Mouse (Mus musculus): ENCODE results near the gene Gtf3c4. TPM values are rescaled to one million over a fixed set of nuclear protein-coding genes. Genes with fewer than 3 reads are reported as not detected.
A peak's percentile ranks its signal among the peaks of the same experiment; 100 is the strongest.

The Gtf3c4 gene
- polyA plus RNA-seq, 1 experiment from 2014 or later = 15.4 TPM

DNA sequence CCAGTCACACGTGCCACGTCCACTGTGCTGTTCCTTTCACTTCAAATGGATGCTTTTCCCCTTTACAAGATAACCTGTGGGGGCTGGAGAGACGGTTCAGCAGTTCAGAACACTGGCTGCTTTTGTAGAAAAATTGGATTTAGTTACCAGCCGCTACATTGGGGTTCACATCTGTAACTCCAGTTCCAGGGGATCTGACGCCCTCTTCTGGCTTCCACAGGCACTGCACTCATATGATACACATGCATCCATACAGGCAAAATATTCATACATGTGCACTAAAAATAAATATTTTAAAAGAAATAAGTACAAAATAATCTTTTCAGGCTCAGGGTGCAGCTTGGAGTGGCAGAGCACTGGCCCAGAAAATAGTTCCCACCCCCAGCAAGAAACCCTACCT, 45.5 kb downstream of the Gtf3c4 start:
- WGBS = 78% methylated on average over 5 of the region's 5 CpGs
- H3K36me3 ChIP-seq = no peaks in the 10 kb centered on the region

DNA sequence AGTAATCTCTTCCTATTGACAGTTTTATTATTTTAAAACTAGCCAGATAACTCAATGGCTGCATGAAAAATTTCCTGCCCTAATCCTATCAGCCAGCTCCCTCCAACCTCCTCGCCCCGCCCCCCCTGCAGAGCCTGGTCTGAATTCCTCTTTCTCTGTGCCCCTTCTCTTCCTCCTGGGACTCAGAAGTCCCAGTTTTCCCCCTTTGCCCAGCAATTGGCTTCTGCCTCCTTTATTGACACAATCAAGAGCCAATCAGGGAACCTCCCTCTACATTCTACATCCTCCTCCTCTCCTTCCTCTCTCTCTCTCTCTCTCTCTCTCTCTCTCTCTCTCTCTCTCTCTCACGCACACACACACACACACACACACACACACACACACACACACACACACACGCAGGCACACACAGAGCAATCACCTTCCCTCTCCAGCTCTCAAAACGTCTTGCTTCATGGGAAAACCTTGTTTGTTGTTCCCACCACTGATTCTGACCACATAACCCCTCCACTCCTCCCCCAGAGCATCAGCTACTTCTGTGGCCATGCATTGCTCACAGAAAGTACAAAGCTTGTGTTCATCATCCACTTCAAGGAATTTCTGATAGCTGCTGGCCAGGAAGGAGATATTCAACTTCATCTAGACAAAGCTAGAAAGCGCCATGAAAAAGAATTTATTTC, 47.1 kb downstream of the Gtf3c4 start:
- Histone ChIP-seq H3K9me3 (no peaks in the 10 kb centered on the region), H3K36me3 (no peaks in the 10 kb centered on the region), H3K27me3 (ENCODE audit: insufficient read depth, poor library complexity, severe bottlenecking) (no peaks in the 10 kb centered on the region), H3K4me3 (peak overlapping the region; percentile 31), H3K27ac (peak overlapping the region; percentile 81), H3K4me1 (peaks cover 18% of the 10 kb centered on the region; the same call in 1 of the 2 replicates)
- WGBS = 22% methylated on average over 6 of the region's 6 CpGs
- peak; percentile 86 for DNase-seq (ENCODE audit: low spot score)

More for the DNA sequence above, 45.5 kb downstream of the Gtf3c4 start:
- Histone ChIP-seq H3K9me3 (no peaks in the 10 kb centered on the region), H3K4me1 (peaks cover 18% of the 10 kb centered on the region; the same call in 1 of the 2 replicates), H3K27me3 (ENCODE audit: insufficient read depth, poor library complexity, severe bottlenecking) (no peaks in the 10 kb centered on the region), H3K27ac (no peak overlapping the region), H3K4me3 (no peak overlapping the region)
- no peak for DNase-seq (ENCODE audit: low spot score)

DNA sequence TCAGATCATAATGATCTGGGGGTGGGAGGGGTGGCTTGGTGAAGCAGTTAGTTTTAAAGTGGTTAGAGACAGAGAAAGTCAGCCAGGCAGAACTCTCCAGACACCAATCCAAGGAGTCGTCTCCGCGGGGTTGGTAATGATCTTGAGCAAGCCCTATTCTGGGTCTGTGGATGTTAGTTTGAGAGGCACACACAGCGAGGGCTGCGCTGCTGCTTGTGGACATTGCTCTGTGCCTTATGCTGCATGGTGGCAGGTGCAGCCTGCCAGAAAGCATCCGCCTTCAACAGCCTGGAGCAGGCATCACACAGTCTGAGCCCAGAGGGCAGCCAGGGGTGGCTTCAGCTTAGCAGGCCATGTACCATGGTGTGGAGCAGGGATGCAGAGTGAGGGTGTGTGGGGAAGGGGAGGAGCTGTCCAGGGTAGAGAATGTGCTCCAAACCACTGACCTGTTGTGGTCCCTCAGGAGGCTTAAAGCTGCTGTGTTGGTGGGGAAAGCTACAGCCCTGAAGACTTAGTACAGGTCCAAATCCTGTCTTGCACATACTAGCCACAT, 53.0 kb downstream of the Gtf3c4 start:
- 75% methylated on average over 6 of the region's 6 CpGs for WGBS
- H3K36me3 ChIP-seq = no peaks in the 10 kb centered on the region
- no peak for DNase-seq (ENCODE audit: low spot score)
- H3K27ac ChIP-seq = no peak overlapping the region
- H3K9me3 ChIP-seq = no peaks in the 10 kb centered on the region
- H3K27me3 ChIP-seq (ENCODE audit: insufficient read depth, poor library complexity, severe bottlenecking) = no peaks in the 10 kb centered on the region
- H3K4me3 ChIP-seq = no peak overlapping the region
- peaks cover 3% of the 10 kb centered on the region; the same call in 1 of the 2 replicates for H3K4me1 ChIP-seq

DNA sequence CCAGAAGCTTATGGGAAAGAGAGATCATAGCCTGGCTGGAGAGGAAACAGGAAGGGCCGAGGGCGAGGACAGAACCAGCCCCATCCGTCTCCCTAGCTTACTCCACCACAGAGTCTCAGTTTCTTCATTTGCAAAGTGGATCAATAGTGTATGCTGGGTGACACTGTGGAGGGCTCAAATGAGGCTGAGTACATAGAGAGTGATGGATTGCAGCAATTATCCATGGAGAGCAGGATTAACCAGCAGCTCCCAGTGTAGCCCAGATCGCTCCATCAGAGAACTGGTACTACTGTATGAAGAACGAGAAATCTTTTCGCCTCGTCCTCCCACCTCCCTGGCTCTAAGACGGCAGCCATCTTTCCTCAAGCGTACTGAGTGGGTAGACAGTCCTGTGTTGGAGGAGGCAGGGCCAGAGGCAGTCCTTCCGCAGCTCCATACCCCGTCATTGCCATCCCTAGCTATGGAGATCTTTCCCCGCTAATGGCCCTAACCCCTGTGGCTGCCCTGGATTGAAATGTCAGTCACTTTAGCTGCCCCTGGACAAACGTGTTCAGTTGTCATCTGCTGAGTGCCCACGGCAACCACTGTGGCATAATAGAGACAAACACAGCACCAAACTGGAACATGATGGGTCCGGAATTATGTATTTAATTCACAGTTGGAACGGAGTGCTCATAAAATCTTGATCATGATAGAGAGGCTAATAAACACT, 53.6 kb downstream of the Gtf3c4 start:
- Histone ChIP-seq H3K4me1 (0 out of 2 replicates have a peak, but pooled peaks cover under 1% of the 10 kb centered on the region), H3K4me3 (no peak overlapping the region), H3K36me3 (no peaks in the 10 kb centered on the region), H3K27me3 (ENCODE audit: insufficient read depth, poor library complexity, severe bottlenecking) (no peaks in the 10 kb centered on the region), H3K9me3 (no peaks in the 10 kb centered on the region), H3K27ac (no peak overlapping the region)
- WGBS = 76% methylated on average over 16 of the region's 16 CpGs
- DNase-seq (ENCODE audit: low spot score) = no peak

DNA sequence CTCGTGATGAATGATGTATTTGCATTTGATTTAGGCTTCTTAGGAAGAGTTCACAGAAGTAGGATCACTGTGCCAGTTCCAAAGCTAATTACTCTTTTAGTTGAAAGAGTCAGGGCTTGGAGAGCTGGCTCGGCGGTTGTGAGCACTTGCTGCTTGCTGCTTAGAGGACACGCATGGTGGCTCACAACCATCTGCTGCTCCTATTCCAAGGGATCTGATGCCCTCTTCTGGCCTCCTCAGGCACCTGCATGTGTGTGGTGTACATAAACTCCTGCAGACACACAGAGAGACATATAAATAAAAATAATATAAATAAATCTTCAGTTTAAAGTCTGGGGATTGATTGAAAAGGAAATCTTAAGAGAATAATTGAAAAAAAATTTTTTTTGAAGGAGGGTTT, 58.9 kb downstream of the Gtf3c4 start:
- Histone ChIP-seq H3K4me1 (peaks cover 24% of the 10 kb centered on the region), H3K27ac (no peak overlapping the region), H3K9me3 (no peaks in the 10 kb centered on the region), H3K36me3 (no peaks in the 10 kb centered on the region), H3K4me3 (no peak overlapping the region), H3K27me3 (ENCODE audit: insufficient read depth, poor library complexity, severe bottlenecking) (0 out of 2 replicates have a peak, but pooled peaks cover 4% of the 10 kb centered on the region)
- no peak for DNase-seq (ENCODE audit: low spot score)
- WGBS = 86% methylated on average over 4 of the region's 4 CpGs

DNA sequence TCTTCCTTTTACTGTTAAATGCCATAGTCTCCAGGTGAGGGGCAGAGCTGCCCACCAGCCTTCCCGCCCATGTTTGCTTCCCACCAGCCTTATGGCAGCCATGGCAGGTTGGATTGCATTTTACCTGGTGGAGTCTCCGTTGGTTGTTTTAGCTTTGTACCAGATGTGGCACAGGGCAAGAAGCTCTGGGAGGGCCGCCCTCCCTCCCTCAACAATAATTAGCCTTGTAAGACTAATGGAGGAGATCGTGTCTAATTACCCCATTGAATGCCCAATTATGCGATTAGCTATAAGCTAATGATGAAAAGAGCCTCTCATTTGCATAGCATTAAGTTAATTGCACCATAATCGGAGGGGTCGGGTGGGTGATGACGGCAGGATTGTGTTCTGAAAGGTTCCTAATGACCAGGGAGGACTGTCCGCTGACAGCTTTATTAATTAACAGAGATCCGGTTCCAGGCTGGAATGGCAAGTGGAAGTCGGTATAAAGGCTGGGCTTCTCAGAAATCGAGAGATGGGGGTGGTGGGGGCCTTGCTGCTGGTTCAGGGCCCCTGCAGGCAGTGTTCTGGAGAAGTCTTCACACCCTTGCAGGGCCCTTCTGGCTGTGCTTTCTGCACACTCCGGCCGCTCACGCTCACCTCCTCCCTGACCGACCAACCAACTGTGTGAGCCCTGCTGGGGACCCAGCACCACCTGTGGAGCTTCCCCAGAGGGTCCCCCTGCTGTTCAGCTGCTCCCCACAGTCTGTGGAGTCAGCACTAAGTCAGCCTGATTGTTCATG, 60.0 kb downstream of the Gtf3c4 start:
- Histone ChIP-seq H3K9me3 (no peaks in the 10 kb centered on the region), H3K27ac (no peak overlapping the region), H3K4me3 (no peak overlapping the region), H3K4me1 (peaks cover 33% of the 10 kb centered on the region), H3K27me3 (ENCODE audit: insufficient read depth, poor library complexity, severe bottlenecking) (0 out of 2 replicates have a peak, but pooled peaks cover 4% of the 10 kb centered on the region), H3K36me3 (no peaks in the 10 kb centered on the region)
- DNase-seq (ENCODE audit: low spot score) = no peak
- WGBS = 70% methylated on average over 16 of the region's 16 CpGs

DNA sequence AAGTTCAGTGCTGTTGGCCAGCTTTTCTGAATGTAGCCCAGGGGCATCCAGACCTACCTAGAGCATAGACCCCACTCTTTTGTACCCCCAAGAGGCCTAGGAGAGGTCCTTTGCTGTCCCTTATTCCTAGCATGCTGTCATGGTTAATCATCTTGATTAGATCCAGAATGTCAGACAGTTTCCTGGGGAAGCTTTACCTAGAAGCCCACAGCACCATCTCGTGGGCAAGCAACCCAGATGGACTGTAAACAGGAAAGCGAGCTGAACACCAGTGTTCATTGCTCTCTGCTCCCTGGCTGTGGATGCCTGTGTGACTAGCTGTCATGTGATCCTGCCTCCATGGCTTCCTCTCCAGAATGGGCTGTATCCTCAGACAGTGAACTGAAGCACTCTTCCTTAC, 63.4 kb downstream of the Gtf3c4 start:
- WGBS = 62% methylated on average over 2 of the region's 2 CpGs
- Histone ChIP-seq H3K27ac (peak overlapping the region; percentile 23; the same call in 1 of the 2 replicates), H3K27me3 (ENCODE audit: insufficient read depth, poor library complexity, severe bottlenecking) (0 out of 2 replicates have a peak, but pooled peaks cover 4% of the 10 kb centered on the region), H3K36me3 (no peaks in the 10 kb centered on the region), H3K9me3 (no peaks in the 10 kb centered on the region), H3K4me1 (peaks cover 48% of the 10 kb centered on the region), H3K4me3 (no peak overlapping the region)
- no peak for DNase-seq (ENCODE audit: low spot score)

DNA sequence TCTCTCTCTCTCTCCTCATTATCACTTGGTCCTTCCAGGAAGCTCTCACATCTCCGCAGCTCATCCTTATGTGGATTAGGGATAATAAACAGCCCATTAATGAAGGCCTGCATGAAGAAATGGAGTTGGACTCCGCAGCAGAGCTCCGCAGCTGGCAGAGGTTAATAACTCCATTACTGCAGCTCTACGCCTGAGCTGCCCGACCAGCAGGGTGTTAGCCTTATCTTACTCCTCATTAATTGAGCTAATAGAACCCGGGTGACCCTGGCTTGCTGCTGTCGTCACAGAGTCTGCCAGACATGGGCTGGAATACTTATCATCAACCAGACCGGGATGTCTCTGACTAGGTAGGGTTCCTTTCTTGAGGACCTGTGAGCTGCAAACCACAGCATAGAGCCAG, 66.1 kb downstream of the Gtf3c4 start:
- H3K36me3 ChIP-seq = no peaks in the 10 kb centered on the region
- H3K9me3 ChIP-seq = no peaks in the 10 kb centered on the region
- H3K27me3 ChIP-seq (ENCODE audit: insufficient read depth, poor library complexity, severe bottlenecking) = 0 out of 2 replicates have a peak, but pooled peaks cover 4% of the 10 kb centered on the region
- WGBS = 37% methylated on average over 8 of the region's 8 CpGs
- no peak overlapping the region for H3K4me3 ChIP-seq
- DNase-seq (ENCODE audit: low spot score) = no peak
- no peak overlapping the region; the same call in 1 of the 2 replicates for H3K27ac ChIP-seq
- H3K4me1 ChIP-seq = peaks cover 56% of the 10 kb centered on the region

Other genes with a start within 250 kb of the Gtf3c4 start
- 11.0 and 12.2 TPM in 2 replicates for gene Gfi1b, start 218.4 kb downstream of the Gtf3c4 start, polyA plus RNA-seq (2016; fragmentation: Nextera tagmentation; extraction: Ambion mirVana)
- gene Tsc1, start 199.1 kb downstream of the Gtf3c4 start, polyA plus RNA-seq (2016; fragmentation: Nextera tagmentation; extraction: Ambion mirVana) = 17.8 and 23.8 TPM in 2 replicates
- gene Spaca9, start 140.6 kb downstream of the Gtf3c4 start, polyA plus RNA-seq (2016; fragmentation: Nextera tagmentation; extraction: Ambion mirVana) = 3.2 and 4.7 TPM in 2 replicates
- 0.55 and 1.1 TPM in 2 replicates for gene Ak8, start 140.2 kb downstream of the Gtf3c4 start, polyA plus RNA-seq (2016; fragmentation: Nextera tagmentation; extraction: Ambion mirVana)
- gene Ddx31, start within 50 bp of the Gtf3c4 start, polyA plus RNA-seq (2016; fragmentation: Nextera tagmentation; extraction: Ambion mirVana) = 13.8 and 15.0 TPM in 2 replicates
- gene Barhl1, start 76.3 kb upstream of the Gtf3c4 start, polyA plus RNA-seq (2016; fragmentation: Nextera tagmentation; extraction: Ambion mirVana) = not detected in 2 replicates
- 0.13 and 0.51 TPM in 2 replicates for gene Cfap77, start 214.7 kb upstream of the Gtf3c4 start, polyA plus RNA-seq (2016; fragmentation: Nextera tagmentation; extraction: Ambion mirVana)
- 7.5 and 9.5 TPM in 2 replicates for gene Ttf1, start 219.9 kb upstream of the Gtf3c4 start, polyA plus RNA-seq (2016; fragmentation: Nextera tagmentation; extraction: Ambion mirVana)